Mouse (Mus musculus) midbrain, embryonic 15.5 days (tissue): ENCODE data around the gene Agap1. TPM values are rescaled to one million over a fixed set of nuclear protein-coding genes. Genes with fewer than 3 reads are reported as not detected.
A peak's percentile ranks its signal among the peaks of the same experiment; 100 is the strongest.
"Not testable (repeated sequence)": the region's sequence is repeated elsewhere in the genome, so short reads cannot be mapped to it uniquely, and the experiment has no call there.

ENCODE experiments used
- ATAC-seq: fragments of 200-750 bp; cut with Nextera tagmentation; replicated peaks from 2 replicates; pipeline ENCODE4 v1.8.0; 2017; ENCODE audit warnings: moderate TSS enrichment
- H3K27ac ChIP-seq: fragments of 300-500 bp; sonication (generic); 2 replicates; pipeline ENCODE4 v1.5.1; 2015; ENCODE audit warnings: mild to moderate bottlenecking, inconsistent platforms
- H3K27me3 ChIP-seq: fragments of 300-500 bp; sonication (generic); replicated peaks from 2 replicates; pipeline ENCODE4 v1.6.1; 2015; ENCODE audit warnings: inconsistent platforms
- H3K36me3 ChIP-seq: fragments of 300-500 bp; sonication (generic); replicated peaks from 2 replicates; pipeline ENCODE4 v1.6.1; 2015; ENCODE audit warnings: inconsistent platforms
- H3K4me1 ChIP-seq: fragments of 300-500 bp; sonication (generic); 2 replicates; pipeline ENCODE4 v1.6.1; 2015; ENCODE audit warnings: inconsistent platforms
- H3K4me2 ChIP-seq: fragments of 300-500 bp; sonication (generic); 2 replicates; pipeline ENCODE4 v1.6.1; 2015; ENCODE audit warnings: inconsistent platforms, mild to moderate bottlenecking, moderate library complexity
- H3K4me3 ChIP-seq: fragments of 300-500 bp; sonication (generic); 2 replicates; pipeline ENCODE4 v1.5.1; 2015; ENCODE audit warnings: mild to moderate bottlenecking, inconsistent platforms
- H3K9ac ChIP-seq: fragments of 300-500 bp; sonication (generic); 2 replicates; pipeline ENCODE4 v1.6.1; 2015; ENCODE audit warnings: mild to moderate bottlenecking, inconsistent platforms
- H3K9me3 ChIP-seq: fragments of 300-500 bp; sonication (generic); 2 replicates; pipeline ENCODE4 v1.6.1; 2016; ENCODE audit warnings: inconsistent platforms
- WGBS: fragments of 180-500 bp; shearing (Covaris S2); methylation state at CpG from one replicate; pipeline ENCODE4 v1.1.7; 2015; ENCODE audit warnings: mixed read lengths; 5-methylcytosine and 5-hydroxymethylcytosine counted together
- polyA plus RNA-seq: library from polyadenylated mRNA; unstranded; fragments of >200 nt; fragmentation: Nextera tagmentation; extraction: Ambion mirVana; gene quantifications from 2 replicates; pipeline ENCODE4 v1.2.1, GENCODE M21; 2015

The Agap1 gene
- polyA plus RNA-seq, 1 experiment from 2014 or later = 63.6 TPM

- Histone ChIP-seq H3K27me3 (no peaks in the 10 kb centered on the region), H3K27ac (no peak overlapping the region), H3K36me3 (no peaks in the 10 kb centered on the region), H3K9ac (no peak overlapping the region), H3K4me3 (no peak overlapping the region), H3K4me1 (peaks cover 14% of the 10 kb centered on the region), H3K9me3 (no peaks in the 10 kb centered on the region), H3K4me2 (no peak overlapping the region)
- no peak for ATAC-seq
- 62% methylated on average over 17 of the region's 17 CpGs for WGBS
Measured at GRCm38 (mm10) chr1:89489111-89489971, 34.7 kb downstream of the Agap1 start.

- ATAC-seq = no peak
- Histone ChIP-seq H3K4me1 (peaks cover 26% of the 10 kb centered on the region), H3K36me3 (no peaks in the 10 kb centered on the region), H3K9ac (no peak overlapping the region), H3K27me3 (no peaks in the 10 kb centered on the region), H3K27ac (no peak overlapping the region), H3K4me2 (no peak overlapping the region), H3K4me3 (no peak overlapping the region), H3K9me3 (no peaks in the 10 kb centered on the region)
- 94% methylated on average over 5 of the region's 5 CpGs for WGBS
Measured at GRCm38 (mm10) chr1:89493177-89493576, 38.6 kb downstream of the Agap1 start.

- no peaks in the 10 kb centered on the region for H3K9me3 ChIP-seq
- WGBS = 94% methylated on average over 1 of the region's 1 CpGs
- H3K9ac ChIP-seq = no peak overlapping the region
- no peak overlapping the region for H3K4me3 ChIP-seq
- H3K36me3 ChIP-seq = no peaks in the 10 kb centered on the region
- H3K4me2 ChIP-seq = no peak overlapping the region
- ATAC-seq = no peak
- H3K27me3 ChIP-seq = no peaks in the 10 kb centered on the region
- H3K27ac ChIP-seq = no peak overlapping the region
- peaks cover 22% of the 10 kb centered on the region; the same call in 1 of the 2 replicates for H3K4me1 ChIP-seq
Measured at GRCm38 (mm10) chr1:89494816-89495215, 40.2 kb downstream of the Agap1 start.

- H3K4me1 ChIP-seq = peaks cover 32% of the 10 kb centered on the region
- no peak overlapping the region for H3K4me2 ChIP-seq
- no peaks in the 10 kb centered on the region for H3K27me3 ChIP-seq
- ATAC-seq = no peak
- 65% methylated on average over 7 of the region's 7 CpGs for WGBS
- H3K9ac ChIP-seq = no peak overlapping the region
- no peak overlapping the region for H3K27ac ChIP-seq
- H3K4me3 ChIP-seq = no peak overlapping the region
- no peaks in the 10 kb centered on the region for H3K9me3 ChIP-seq
- H3K36me3 ChIP-seq = no peaks in the 10 kb centered on the region
Measured at GRCm38 (mm10) chr1:89496204-89496603, 41.6 kb downstream of the Agap1 start.

- H3K36me3 ChIP-seq = no peaks in the 10 kb centered on the region
- H3K9ac ChIP-seq = no peak overlapping the region
- no peak overlapping the region for H3K4me3 ChIP-seq
- no peak overlapping the region for H3K27ac ChIP-seq
- ATAC-seq = no peak
- H3K4me2 ChIP-seq = no peak overlapping the region
- peaks cover 23% of the 10 kb centered on the region for H3K4me1 ChIP-seq
- WGBS = 74% methylated on average over 2 of the region's 2 CpGs
- H3K9me3 ChIP-seq = no peaks in the 10 kb centered on the region
- no peaks in the 10 kb centered on the region for H3K27me3 ChIP-seq
Measured at GRCm38 (mm10) chr1:89500925-89501324, 46.3 kb downstream of the Agap1 start.

GRCm38 (mm10) chr1:89501346-89501745 lies 46.7 kb downstream of the Agap1 start:
- no peak overlapping the region for H3K27ac ChIP-seq
- H3K4me3 ChIP-seq = no peak overlapping the region
- no peak overlapping the region for H3K9ac ChIP-seq
- no peak overlapping the region for H3K4me2 ChIP-seq
- WGBS = 84% methylated on average over 4 of the region's 4 CpGs
- peaks cover 23% of the 10 kb centered on the region for H3K4me1 ChIP-seq
- ATAC-seq = no peak
- no peaks in the 10 kb centered on the region for H3K36me3 ChIP-seq
- H3K27me3 ChIP-seq = no peaks in the 10 kb centered on the region
- no peaks in the 10 kb centered on the region for H3K9me3 ChIP-seq

GRCm38 (mm10) chr1:89501891-89502290 lies 47.3 kb downstream of the Agap1 start:
- H3K9ac ChIP-seq, H3K4me3 ChIP-seq, H3K27ac ChIP-seq, ATAC-seq, H3K9me3 ChIP-seq, H3K4me2 ChIP-seq, H3K27me3 ChIP-seq, H3K36me3 ChIP-seq: not testable (repeated sequence)
- H3K4me1 ChIP-seq = peaks cover 23% of the 10 kb centered on the region

- no peak overlapping the region for H3K4me2 ChIP-seq
- no peaks in the 10 kb centered on the region for H3K36me3 ChIP-seq
- H3K9ac ChIP-seq = no peak overlapping the region
- peaks cover 26% of the 10 kb centered on the region for H3K4me1 ChIP-seq
- no peak for ATAC-seq
- no peak overlapping the region for H3K27ac ChIP-seq
- no peaks in the 10 kb centered on the region for H3K27me3 ChIP-seq
- 59% methylated on average over 2 of the region's 2 CpGs for WGBS
- H3K4me3 ChIP-seq = no peak overlapping the region
- H3K9me3 ChIP-seq = no peaks in the 10 kb centered on the region
Measured at GRCm38 (mm10) chr1:89509196-89509595, 54.6 kb downstream of the Agap1 start.

- Histone ChIP-seq H3K9me3 (no peaks in the 10 kb centered on the region), H3K4me3 (no peak overlapping the region), H3K4me2 (no peak overlapping the region), H3K27ac (no peak overlapping the region), H3K4me1 (peaks cover 26% of the 10 kb centered on the region), H3K27me3 (no peaks in the 10 kb centered on the region), H3K36me3 (no peaks in the 10 kb centered on the region), H3K9ac (no peak overlapping the region)
- WGBS = 32% methylated on average over 8 of the region's 8 CpGs
- peak; percentile 51; the same call in 1 of the 2 replicates for ATAC-seq
Measured at GRCm38 (mm10) chr1:89509763-89510340, 55.2 kb downstream of the Agap1 start.

GRCm38 (mm10) chr1:89510731-89511130 lies 56.1 kb downstream of the Agap1 start:
- Histone ChIP-seq H3K27me3 (no peaks in the 10 kb centered on the region), H3K4me1 (peaks cover 26% of the 10 kb centered on the region), H3K9me3 (no peaks in the 10 kb centered on the region), H3K9ac (no peak overlapping the region), H3K27ac (0 out of 2 replicates have a peak overlapping the region, but pooled peaks have one; percentile 1), H3K4me3 (no peak overlapping the region), H3K36me3 (no peaks in the 10 kb centered on the region), H3K4me2 (no peak overlapping the region)
- 32% methylated on average over 8 of the region's 8 CpGs for WGBS
- ATAC-seq = no peak

GRCm38 (mm10) chr1:89513616-89514283 lies 59.1 kb downstream of the Agap1 start:
- no peaks in the 10 kb centered on the region for H3K9me3 ChIP-seq
- no peak overlapping the region for H3K4me2 ChIP-seq
- WGBS = 82% methylated on average over 8 of the region's 8 CpGs
- no peak overlapping the region for H3K9ac ChIP-seq
- H3K4me3 ChIP-seq = no peak overlapping the region
- ATAC-seq = no peak
- peaks cover 37% of the 10 kb centered on the region for H3K4me1 ChIP-seq
- H3K27me3 ChIP-seq = no peaks in the 10 kb centered on the region
- no peak overlapping the region for H3K27ac ChIP-seq
- no peaks in the 10 kb centered on the region for H3K36me3 ChIP-seq

- 63% methylated on average over 11 of the region's 11 CpGs for WGBS
- H3K9me3 ChIP-seq = no peaks in the 10 kb centered on the region
- H3K9ac ChIP-seq = no peak overlapping the region
- H3K4me2 ChIP-seq = no peak overlapping the region
- no peak overlapping the region for H3K27ac ChIP-seq
- H3K4me1 ChIP-seq = peaks cover 22% of the 10 kb centered on the region
- no peaks in the 10 kb centered on the region for H3K36me3 ChIP-seq
- ATAC-seq = no peak
- H3K27me3 ChIP-seq = no peaks in the 10 kb centered on the region
- H3K4me3 ChIP-seq = no peak overlapping the region
Measured at GRCm38 (mm10) chr1:89515808-89516560, 61.4 kb downstream of the Agap1 start.
